In the genomic region with DNA sequence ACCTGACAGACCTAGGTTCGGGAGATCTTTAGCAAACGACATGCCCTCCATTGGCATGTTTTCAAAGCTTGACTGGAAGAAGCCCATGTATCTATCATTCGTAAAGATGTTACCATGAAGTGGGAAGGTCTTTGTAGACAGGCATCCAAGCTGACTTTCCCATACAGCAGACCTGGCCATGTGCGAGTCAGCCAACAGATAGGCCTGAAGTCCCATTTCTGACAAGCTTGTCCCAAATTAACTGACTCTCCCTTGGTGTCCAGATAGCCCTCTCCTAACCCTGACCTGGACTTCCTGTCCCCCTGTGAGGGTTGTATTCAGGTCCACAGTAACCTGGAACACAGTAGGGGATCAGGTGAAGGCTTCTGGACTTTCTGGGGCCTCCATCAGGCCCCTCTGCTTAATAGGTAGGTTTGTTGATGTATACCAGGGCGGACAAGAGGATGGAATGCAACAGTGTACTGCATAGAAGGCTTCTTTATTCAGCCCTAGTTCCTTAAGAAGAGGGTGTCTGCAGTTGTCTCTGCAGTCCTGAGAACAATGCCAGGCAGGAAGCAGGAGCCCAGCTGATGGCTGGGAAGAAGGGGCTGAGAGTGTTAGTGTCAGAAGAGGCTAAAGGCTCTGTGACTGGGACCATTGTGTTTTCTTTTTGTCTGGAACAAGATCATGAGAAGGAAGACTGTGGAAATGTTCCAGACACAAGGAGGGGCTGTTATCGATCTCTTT, we compare ENCODE assay signal across 10 mouse cellular contexts. TPM values are rescaled to one million over a fixed set of nuclear protein-coding genes. Genes with fewer than 3 reads are reported as not detected.
DNase-seq lines count a peak whose midpoint lies in the region; ATAC-seq and TF ChIP-seq lines count a peak whose summit lies in the region.
"Had no signal": no experiment of that assay in that cellular context is flagged by ENCODE, and none has a peak within 500 bp of the region (broad histone marks: within the 10 kb centered on the region; RNA-seq: fewer than 3 reads in every experiment).

No protein-coding gene starts in this region.

- H3K9me3 ChIP-seq in embryonic facial prominence, embryonic 15.5 days (replicated peaks), result no peaks in the 10 kb centered on the region
- H3K9me3 ChIP-seq in limb, embryonic 13.5 days, result no peaks in the 10 kb centered on the region
- H3K9me3 ChIP-seq: G1E had no signal

- intact Hi-C loops in left cerebral cortex, adult 2 months (cut with DNase I), result no loop called here

- no peaks in the 10 kb centered on the region for H3K36me3 ChIP-seq in embryonic facial prominence, embryonic 15.5 days
- H3K36me3 ChIP-seq in limb, embryonic 13.5 days, result no peaks in the 10 kb centered on the region; the same call in 1 of the 2 replicates

- DNase-seq in adrenal gland, adult 2 months, result peak; percentile 10
- DNase-seq in adrenal gland, postnatal 25 days, result no peak
- no peak for DNase-seq in left cerebral cortex, adult 2 months (ENCODE audit: extremely low spot score in 1 of 2, low spot score in 2 of 2)
- DNase-seq in left cerebral cortex, adult 8-10 months (ENCODE audit: low spot score in 2 of 2), result no peak
- DNase-seq in left cerebral cortex, adult 11 months (ENCODE audit: low spot score), result no peak
- DNase-seq in cerebellum, adult 11 months, result no peak

- H3K9ac ChIP-seq in embryonic facial prominence, embryonic 15.5 days, result no peak overlapping the region
- H3K9ac ChIP-seq in limb, embryonic 13.5 days, result no peak overlapping the region
- H3K9ac ChIP-seq: liver, postnatal 0 days had no signal

- no peak for TF ChIP-seq CTCF in left cerebral cortex, adult 2 months (IDR thresholded peaks at IDR 0.05)

- no peak for ATAC-seq in embryonic facial prominence, embryonic 15.5 days (ENCODE audit: insufficient number of reproducible peaks, low FRiP score, low TSS enrichment, low read depth)
- ATAC-seq in limb, embryonic 13.5 days (ENCODE audit: low FRiP score, low read depth), result no peak
- ATAC-seq: liver, postnatal 0 days had no signal

- H3K4me2 ChIP-seq in embryonic facial prominence, embryonic 15.5 days (replicated peaks), result no peak overlapping the region
- no peak overlapping the region for H3K4me2 ChIP-seq in limb, embryonic 13.5 days (replicated peaks)

- H3K27me3 ChIP-seq in embryonic facial prominence, embryonic 15.5 days, result no peaks in the 10 kb centered on the region
- H3K27me3 ChIP-seq in limb, embryonic 13.5 days, result no peaks in the 10 kb centered on the region

- H3K4me3 ChIP-seq in left cerebral cortex, adult 2 months, result no peak overlapping the region
- no peak overlapping the region for H3K4me3 ChIP-seq in embryonic facial prominence, embryonic 15.5 days (replicated peaks)
- H3K4me3 ChIP-seq in limb, embryonic 13.5 days, result no peak overlapping the region

- WGBS in embryonic facial prominence, embryonic 15.5 days, result 72% methylated on average over 6 of the region's 6 CpGs
- WGBS in limb, embryonic 13.5 days, result 90% methylated on average over 6 of the region's 6 CpGs

- H3K27ac ChIP-seq in left cerebral cortex, adult 2 months, result peak overlapping the region; percentile 28; the same call in 1 of the 2 replicates
- peak overlapping the region; percentile 44 for H3K27ac ChIP-seq in embryonic facial prominence, embryonic 15.5 days (replicated peaks)
- H3K27ac ChIP-seq in limb, embryonic 13.5 days, result peak overlapping the region; percentile 33; the same call in 1 of the 2 replicates

- peaks cover 71% of the 10 kb centered on the region for H3K4me1 ChIP-seq in embryonic facial prominence, embryonic 15.5 days
- peaks cover 79% of the 10 kb centered on the region for H3K4me1 ChIP-seq in limb, embryonic 13.5 days

RNA-seq across cellular contexts. Expression of a gene that starts 9.2 kb away (rescaled TPM):
- total RNA-seq in adrenal gland, adult 2 months (2021), result 100 to 1,000 TPM; 143 to 425 TPM
- polyA plus RNA-seq in adrenal gland, adult 2 months (2012; rRNA removed), result 196 and 360 TPM in 2 replicates
- 148 and 181 TPM in 2 replicates for total RNA-seq in adrenal gland, postnatal 25 days (2021)
- 1 to 10 TPM; 7.8 to 8.0 TPM for total RNA-seq in left cerebral cortex, adult 2 months (2021)
- total RNA-seq in left cerebral cortex, adult 8-10 months (2022), result 10 to 100 TPM in 1 of 4 experiments, 1 to 10 TPM in 3; 8.2 to 10.2 (median 9.3) TPM
- 22.1 and 22.5 TPM in 2 replicates for polyA plus RNA-seq in embryonic facial prominence, embryonic 15.5 days (2015; fragmentation: Nextera tagmentation; extraction: Ambion mirVana)
- 13.9 and 15.2 TPM in 2 replicates for polyA plus RNA-seq in limb, embryonic 13.5 days (2015; fragmentation: Nextera tagmentation; extraction: Ambion mirVana)

Comparison
In these comparisons a context has a peak if more than half of its experiments do, and no peak if none do; other contexts are left out.
1. RNA of a gene that starts 9.2 kb away (total RNA-seq): 143 to 425 TPM in adrenal gland, adult 2 months and 148 to 181 TPM in adrenal gland, postnatal 25 days; 8.2 to 10.2 TPM in left cerebral cortex, adult 8-10 months and 7.8 to 8.0 TPM in left cerebral cortex, adult 2 months; every median in the first group is over 10 times any median in the second.
2. Peak in every context shown above with its lines, with median percentiles within 50 percentile points of each other: H3K27ac ChIP-seq.